Mouse (Mus musculus): Measurements from ENCODE around the gene Cycs. TPM values are rescaled to one million over a fixed set of nuclear protein-coding genes. Genes with fewer than 3 reads are reported as not detected.

The Cycs gene
- polyA plus RNA-seq, 1 experiment, result not detected

DNA sequence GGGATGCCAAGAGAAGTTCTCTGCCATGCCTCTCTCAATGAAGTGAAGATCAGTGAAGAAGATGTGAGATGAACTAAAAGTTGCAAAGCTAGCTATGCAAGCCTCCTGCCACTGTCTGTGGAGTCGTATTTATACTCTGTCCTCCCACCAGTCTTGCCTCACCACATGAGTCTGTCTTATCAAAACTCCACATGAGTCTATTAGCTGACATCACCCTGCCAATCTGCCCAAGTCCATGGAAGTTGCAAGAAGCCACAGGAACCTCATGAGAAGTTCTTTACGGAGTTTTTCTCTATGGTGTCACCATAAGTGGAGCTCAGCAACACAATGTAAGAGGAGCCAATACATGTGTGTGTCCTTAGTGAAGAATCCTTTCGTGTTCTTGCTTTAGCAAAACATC lies 35.3 kb downstream of the Cycs start:
- Histone ChIP-seq H3K27ac (ENCODE audit: insufficient read depth, low read depth, low read length) (no peak overlapping the region), H3K4me3 (ENCODE audit: insufficient read depth, low read depth, low read length) (no peak overlapping the region), H3K4me1 (ENCODE audit: control insufficient read depth, insufficient read depth, low read length) (peaks cover 9% of the 10 kb centered on the region)
- 87% methylated on average over 3 of the region's 3 CpGs for WGBS
- TF ChIP-seq POLR2A (IDR thresholded peaks at IDR 0.05; ENCODE audit: insufficient read depth, low read depth, low read length) (no peak), CTCF (IDR thresholded peaks at IDR 0.05; ENCODE audit: insufficient read depth, low read depth, low read length) (no peak)

DNA sequence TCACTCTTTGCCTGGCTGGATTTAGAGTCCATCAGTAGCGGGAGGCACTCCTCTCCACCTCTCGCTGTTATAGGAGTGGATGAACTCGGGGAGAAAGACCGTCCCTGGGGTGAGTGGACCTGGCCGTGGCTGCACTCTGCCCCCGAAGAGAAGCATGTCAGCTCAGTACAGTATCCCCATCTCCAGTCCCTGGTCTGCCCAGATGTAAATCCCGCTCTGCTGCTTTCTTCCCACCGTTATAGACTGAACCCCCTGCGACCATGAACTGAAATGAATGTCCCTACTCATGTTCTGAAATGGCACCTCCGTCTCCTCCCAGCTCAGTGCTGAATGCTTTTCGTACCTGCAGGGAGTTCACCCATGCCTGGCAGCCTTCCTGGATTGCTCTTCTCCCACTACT lies 37.1 kb downstream of the Cycs start:
- TF ChIP-seq POLR2A (IDR thresholded peaks at IDR 0.05; ENCODE audit: insufficient read depth, low read depth, low read length), result no peak
- TF ChIP-seq CTCF (IDR thresholded peaks at IDR 0.05; ENCODE audit: insufficient read depth, low read depth, low read length), result no peak
- Histone ChIP-seq H3K27ac (ENCODE audit: insufficient read depth, low read depth, low read length) (peak overlapping the region; percentile 79; the same call in 1 of the 2 replicates), H3K4me1 (ENCODE audit: control insufficient read depth, insufficient read depth, low read length) (peaks cover 9% of the 10 kb centered on the region), H3K4me3 (ENCODE audit: insufficient read depth, low read depth, low read length) (no peak overlapping the region)
- 70% methylated on average over 11 of the region's 11 CpGs for WGBS

DNA sequence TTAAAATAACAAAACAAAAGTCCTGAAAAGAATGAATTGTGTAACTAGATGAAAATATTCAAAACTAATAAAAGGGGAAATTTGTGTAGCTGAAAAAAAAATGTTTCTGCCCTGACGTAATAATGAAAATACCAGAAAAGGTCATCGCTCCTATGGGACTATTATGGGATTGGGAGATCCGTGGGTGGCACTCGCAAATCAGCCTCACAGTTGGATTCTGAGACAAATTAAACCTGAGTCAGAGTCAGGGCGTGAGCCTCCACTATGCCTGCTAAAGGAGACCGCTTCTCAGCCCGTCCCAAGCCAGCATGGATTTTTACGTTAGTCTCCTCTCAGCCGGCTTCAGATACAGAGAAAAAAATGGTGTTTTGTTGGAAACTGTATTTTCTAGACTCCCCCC lies 38.9 kb downstream of the Cycs start:
- no peak overlapping the region; the same call in 1 of the 2 replicates for H3K27ac ChIP-seq (ENCODE audit: insufficient read depth, low read depth, low read length)
- no peak for TF ChIP-seq CTCF (IDR thresholded peaks at IDR 0.05; ENCODE audit: insufficient read depth, low read depth, low read length)
- TF ChIP-seq POLR2A (IDR thresholded peaks at IDR 0.05; ENCODE audit: insufficient read depth, low read depth, low read length), result no peak
- peaks cover 9% of the 10 kb centered on the region for H3K4me1 ChIP-seq (ENCODE audit: control insufficient read depth, insufficient read depth, low read length)
- H3K4me3 ChIP-seq (ENCODE audit: insufficient read depth, low read depth, low read length), result no peak overlapping the region
- WGBS, result 41% methylated on average over 9 of the region's 9 CpGs

- WGBS, result 23% methylated on average over 7 of the region's 7 CpGs
- Histone ChIP-seq H3K4me1 (ENCODE audit: control insufficient read depth, insufficient read depth, low read length) (peaks cover 9% of the 10 kb centered on the region), H3K27ac (ENCODE audit: insufficient read depth, low read depth, low read length) (no peak overlapping the region), H3K4me3 (ENCODE audit: insufficient read depth, low read depth, low read length) (no peak overlapping the region)
- TF ChIP-seq CTCF (IDR thresholded peaks at IDR 0.05; ENCODE audit: insufficient read depth, low read depth, low read length) (no peak), POLR2A (IDR thresholded peaks at IDR 0.05; ENCODE audit: insufficient read depth, low read depth, low read length) (no peak)
Observed at GRCm38 (mm10) chr6:50526597-50527024, 39.7 kb downstream of the Cycs start.

DNA sequence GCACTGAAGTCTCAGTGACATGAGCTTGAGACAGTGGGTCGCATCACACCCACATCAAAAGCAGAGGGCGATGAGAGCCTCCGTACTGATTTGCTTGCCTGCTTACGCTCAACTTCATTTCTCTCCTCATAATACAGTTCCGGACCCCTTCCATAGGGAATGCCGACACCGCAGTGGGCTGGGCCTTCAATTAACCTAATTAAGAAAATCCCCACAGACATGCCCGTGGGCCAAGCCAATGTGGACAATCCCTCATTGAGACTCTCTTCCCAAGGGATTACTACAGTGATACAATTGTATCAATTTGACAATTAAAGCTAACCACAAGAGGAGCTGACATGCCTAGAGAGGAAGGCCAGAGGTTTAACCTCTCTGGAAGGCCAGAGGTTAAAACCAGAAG lies 40.5 kb downstream of the Cycs start:
- Histone ChIP-seq H3K4me3 (ENCODE audit: insufficient read depth, low read depth, low read length) (no peak overlapping the region), H3K27ac (ENCODE audit: insufficient read depth, low read depth, low read length) (no peak overlapping the region), H3K4me1 (ENCODE audit: control insufficient read depth, insufficient read depth, low read length) (peaks cover 9% of the 10 kb centered on the region)
- WGBS, result 80% methylated on average over 8 of the region's 8 CpGs
- TF ChIP-seq POLR2A (IDR thresholded peaks at IDR 0.05; ENCODE audit: insufficient read depth, low read depth, low read length) (no peak), CTCF (IDR thresholded peaks at IDR 0.05; ENCODE audit: insufficient read depth, low read depth, low read length) (no peak)

DNA sequence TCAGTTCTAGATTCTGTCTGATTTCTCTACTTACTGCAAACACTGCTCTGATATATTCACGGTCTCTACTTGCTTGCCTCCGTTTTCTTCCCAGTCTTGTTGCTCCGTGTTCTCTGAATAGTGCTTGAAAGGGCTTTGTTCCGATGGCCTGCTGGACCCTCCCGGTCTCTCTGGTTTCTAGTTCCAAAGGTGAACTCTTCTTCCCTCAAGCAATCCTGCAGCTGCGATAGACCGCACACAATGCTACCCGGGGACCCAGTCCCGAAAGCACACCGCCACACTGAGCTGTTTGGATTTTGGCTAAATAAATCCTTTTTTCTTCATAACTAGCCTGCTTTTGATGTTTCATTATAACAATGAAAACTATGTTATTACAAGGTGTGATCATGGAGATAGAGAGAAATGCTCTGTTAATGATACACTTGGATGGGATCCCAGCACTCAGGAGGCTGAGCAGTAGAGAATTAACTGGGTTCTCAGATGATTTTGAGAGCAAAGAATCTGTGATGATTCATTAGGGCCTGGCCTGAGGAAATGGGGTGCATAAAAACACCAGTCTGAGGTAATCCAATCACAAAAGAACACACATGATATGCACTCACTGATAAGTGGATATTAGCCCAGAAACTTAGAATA lies 42.0 kb downstream of the Cycs start:
- 83% methylated on average over 10 of the region's 10 CpGs for WGBS
- H3K4me1 ChIP-seq (ENCODE audit: control insufficient read depth, insufficient read depth, low read length), result peaks cover 8% of the 10 kb centered on the region
- TF ChIP-seq POLR2A (IDR thresholded peaks at IDR 0.05; ENCODE audit: insufficient read depth, low read depth, low read length) (no peak), CTCF (IDR thresholded peaks at IDR 0.05; ENCODE audit: insufficient read depth, low read depth, low read length) (no peak)
- no peak overlapping the region for H3K4me3 ChIP-seq (ENCODE audit: insufficient read depth, low read depth, low read length)
- no peak overlapping the region for H3K27ac ChIP-seq (ENCODE audit: insufficient read depth, low read depth, low read length)

DNA sequence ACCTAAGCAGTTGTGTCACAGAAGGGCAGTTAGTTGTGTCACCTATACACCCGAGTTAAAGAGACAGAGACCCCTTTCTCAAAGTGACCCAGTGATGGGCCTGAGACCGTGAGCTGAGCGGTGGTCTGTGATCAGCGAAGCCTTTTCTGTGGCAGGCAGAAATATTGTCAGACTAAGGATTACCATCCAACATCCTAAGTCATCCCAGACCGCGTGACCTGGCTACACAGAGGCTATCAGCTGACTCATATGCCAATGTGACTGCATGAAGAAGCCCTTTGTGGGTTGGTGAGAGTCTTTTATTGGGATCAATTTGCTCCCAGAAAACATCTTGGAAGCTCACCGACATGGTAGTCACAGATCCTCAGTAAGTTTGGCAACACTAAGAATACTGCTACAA lies 43.6 kb downstream of the Cycs start:
- TF ChIP-seq CTCF (IDR thresholded peaks at IDR 0.05; ENCODE audit: insufficient read depth, low read depth, low read length) (no peak), POLR2A (IDR thresholded peaks at IDR 0.05; ENCODE audit: insufficient read depth, low read depth, low read length) (no peak)
- 92% methylated on average over 7 of the region's 7 CpGs for WGBS
- Histone ChIP-seq H3K4me1 (ENCODE audit: control insufficient read depth, insufficient read depth, low read length) (no peaks in the 10 kb centered on the region), H3K4me3 (ENCODE audit: insufficient read depth, low read depth, low read length) (no peak overlapping the region), H3K27ac (ENCODE audit: insufficient read depth, low read depth, low read length) (no peak overlapping the region)

- H3K4me1 ChIP-seq (ENCODE audit: control insufficient read depth, insufficient read depth, low read length), result no peaks in the 10 kb centered on the region
- TF ChIP-seq POLR2A (IDR thresholded peaks at IDR 0.05; ENCODE audit: insufficient read depth, low read depth, low read length), result no peak
- no peak for TF ChIP-seq CTCF (IDR thresholded peaks at IDR 0.05; ENCODE audit: insufficient read depth, low read depth, low read length)
- WGBS, result 91% methylated on average over 7 of the region's 7 CpGs
- H3K4me3 ChIP-seq (ENCODE audit: insufficient read depth, low read depth, low read length), result no peak overlapping the region
- no peak overlapping the region for H3K27ac ChIP-seq (ENCODE audit: insufficient read depth, low read depth, low read length)
Observed at GRCm38 (mm10) chr6:50521532-50522135, 44.7 kb downstream of the Cycs start.

- no peak overlapping the region for H3K4me3 ChIP-seq (ENCODE audit: insufficient read depth, low read depth, low read length)
- H3K27ac ChIP-seq (ENCODE audit: insufficient read depth, low read depth, low read length), result no peak overlapping the region
- no peak for TF ChIP-seq POLR2A (IDR thresholded peaks at IDR 0.05; ENCODE audit: insufficient read depth, low read depth, low read length)
- TF ChIP-seq CTCF (IDR thresholded peaks at IDR 0.05; ENCODE audit: insufficient read depth, low read depth, low read length), result no peak
- no peaks in the 10 kb centered on the region for H3K4me1 ChIP-seq (ENCODE audit: control insufficient read depth, insufficient read depth, low read length)
- WGBS, result 92% methylated on average over 5 of the region's 5 CpGs
Observed at GRCm38 (mm10) chr6:50520139-50520538, 46.2 kb downstream of the Cycs start.
